Mouse (Mus musculus) MEL (cell line): ENCODE measurements around the gene Asic3. TPM values are rescaled to one million over a fixed set of nuclear protein-coding genes. Genes with fewer than 3 reads are reported as not detected.

Experiments used
- DNase-seq: peaks from one replicate; pipeline ENCODE4 v3.0.0; 2011; ENCODE audit warnings: low read depth, low spot score
- H3K27ac ChIP-seq: 2 replicates; pipeline ENCODE4 v1.5.1; 2012; ENCODE audit warnings: low read depth, mild to moderate bottlenecking, control low read depth, low read length, moderate library complexity; ENCODE audit not compliant: control insufficient read depth
- H3K27me3 ChIP-seq, 2 experiments: fragments of 150-350 bp in 1 of 2; sonication (generic) in 1 of 2; 2 replicates each; pipeline ENCODE4 v1.6.1; 2012; ENCODE audit warnings: low read length in 2 of 2, mild to moderate bottlenecking in 2 of 2, improper control_type of control experiment in 1 of 2, moderate library complexity in 1 of 2; ENCODE audit not compliant: insufficient read depth in 2 of 2, control insufficient read depth in 1 of 2
- H3K36me3 ChIP-seq, 2 experiments: 2 replicates each; pipeline ENCODE4 v1.6.1; 2012 to 2014; ENCODE audit warnings: low read length in 2 of 2, improper control_type of control experiment in 1 of 2, inconsistent platforms in 1 of 2, mild to moderate bottlenecking in 1 of 2; ENCODE audit not compliant: insufficient read depth in 2 of 2, control insufficient read depth in 1 of 2
- H3K4me1 ChIP-seq, 2 experiments: fragments of 150-350 bp in 1 of 2; sonication (generic) in 1 of 2; 2 replicates each; pipeline ENCODE4 v1.6.1; 2012; ENCODE audit warnings: low read length in 2 of 2, improper control_type of control experiment in 1 of 2, mild to moderate bottlenecking in 1 of 2; ENCODE audit not compliant: insufficient read depth in 2 of 2, control insufficient read depth in 1 of 2
- H3K4me3 ChIP-seq, 2 experiments: fragments of 150-350 bp in 1 of 2; sonication (generic) in 1 of 2; 2 replicates each; pipeline ENCODE4 v1.5.1; 2012; ENCODE audit warnings: low read depth in 2 of 2, low read length in 2 of 2, mild to moderate bottlenecking in 2 of 2, moderate library complexity in 2 of 2, control low read depth in 1 of 2, improper control_type of control experiment in 1 of 2; ENCODE audit not compliant: control insufficient read depth in 1 of 2, insufficient read depth in 1 of 2
- H3K79me2 ChIP-seq: 2 replicates; pipeline ENCODE4 v1.6.1; 2012; ENCODE audit warnings: mild to moderate bottlenecking, low read length, moderate library complexity; ENCODE audit not compliant: control insufficient read depth, poor library complexity, insufficient read depth
- H3K9ac ChIP-seq: 2 replicates; pipeline ENCODE4 v1.6.1; 2012; ENCODE audit warnings: low read depth, mild to moderate bottlenecking, control low read depth, low read length, moderate library complexity; ENCODE audit not compliant: control insufficient read depth, poor library complexity, severe bottlenecking
- H3K9me3 ChIP-seq: fragments of 150-350 bp; sonication (generic); replicated peaks from 2 replicates; pipeline ENCODE4 v1.6.1; 2012; ENCODE audit warnings: mild to moderate bottlenecking, low read length, improper control_type of control experiment, moderate library complexity; ENCODE audit not compliant: insufficient read depth
- BHLHE40 ChIP-seq: IDR thresholded peaks from 2 replicates; pipeline ENCODE4 v1.6.1; 2012; ENCODE audit warnings: low read depth, mild to moderate bottlenecking, inconsistent platforms, low read length, improper control_type of control experiment, borderline replicate concordance
- CHD1 ChIP-seq: IDR thresholded peaks from 2 replicates; pipeline ENCODE4 v1.6.1; 2012; ENCODE audit warnings: low read depth, mild to moderate bottlenecking, inconsistent platforms, low read length, improper control_type of control experiment
- CTCF ChIP-seq, 3 experiments: IDR thresholded peaks in 2 of 3; conservative IDR thresholded peaks in 1 of 3; 2 replicates each; pipeline ENCODE4 v1.5.1; 2011 to 2012; ENCODE audit warnings: low read length in 3 of 3, low read depth in 2 of 3, mild to moderate bottlenecking in 2 of 3, improper control_type of control experiment in 1 of 3, inconsistent platforms in 1 of 3, mixed read lengths in 1 of 3, moderate library complexity in 1 of 3; ENCODE audit not compliant: control insufficient read depth in 1 of 3, insufficient read depth in 1 of 3, poor library complexity in 1 of 3, severe bottlenecking in 1 of 3
- ELF1 ChIP-seq: IDR thresholded peaks from 2 replicates; pipeline ENCODE4 v1.6.1; 2014; ENCODE audit warnings: low read depth, mild to moderate bottlenecking, inconsistent platforms, low read length, improper control_type of control experiment, moderate library complexity
- HCFC1 ChIP-seq: IDR thresholded peaks from 2 replicates; pipeline ENCODE4 v1.6.1; 2012; ENCODE audit warnings: low read depth, mild to moderate bottlenecking, inconsistent platforms, low read length, improper control_type of control experiment, moderate library complexity
- JUND ChIP-seq: IDR thresholded peaks from 2 replicates; pipeline ENCODE4 v1.6.1; 2011; ENCODE audit warnings: low read depth, mild to moderate bottlenecking, improper control_type of control experiment, low read length
- KAT2A ChIP-seq: conservative IDR thresholded peaks from 2 replicates; pipeline ENCODE4 v1.6.1; 2012; ENCODE audit warnings: low read depth, low read length, improper control_type of control experiment, inconsistent platforms
- MAFK ChIP-seq: IDR thresholded peaks from 2 replicates; pipeline ENCODE4 v1.6.1; 2011; ENCODE audit warnings: low read depth, mild to moderate bottlenecking, low read length, improper control_type of control experiment, borderline replicate concordance
- MAZ ChIP-seq: IDR thresholded peaks from 2 replicates; pipeline ENCODE4 v1.6.1; 2012; ENCODE audit warnings: low read depth, mild to moderate bottlenecking, inconsistent platforms, low read length, improper control_type of control experiment
- MXI1 ChIP-seq: IDR thresholded peaks from 2 replicates; pipeline ENCODE4 v1.6.1; 2011; ENCODE audit warnings: mild to moderate bottlenecking, low read depth, low read length, improper control_type of control experiment
- MYB ChIP-seq: IDR thresholded peaks from 2 replicates; pipeline ENCODE4 v1.6.1; 2011; ENCODE audit warnings: mild to moderate bottlenecking, low read depth, low read length, improper control_type of control experiment
- POLR2A ChIP-seq, 2 experiments: IDR thresholded peaks; 2 replicates each; pipeline ENCODE4 v1.6.1; 2011 to 2012; ENCODE audit warnings: low read length in 2 of 2, mild to moderate bottlenecking in 2 of 2, control low read depth in 1 of 2, improper control_type of control experiment in 1 of 2, low read depth in 1 of 2, moderate library complexity in 1 of 2; ENCODE audit not compliant: control insufficient read depth in 1 of 2, insufficient read depth in 1 of 2, poor library complexity in 1 of 2
- POLR2AphosphoS5 ChIP-seq: IDR thresholded peaks from 2 replicates; pipeline ENCODE4 v1.6.1; 2012; ENCODE audit warnings: low read depth, borderline replicate concordance, mild to moderate bottlenecking, inconsistent platforms, low read length, moderate library complexity, mixed read lengths
- TAL1 ChIP-seq: IDR thresholded peaks from 2 replicates; pipeline ENCODE4 v1.6.1; 2012; ENCODE audit warnings: mild to moderate bottlenecking, inconsistent platforms, low read length, moderate library complexity, mixed read lengths
- TBP ChIP-seq: IDR thresholded peaks from 2 replicates; pipeline ENCODE4 v1.8.0; 2011; ENCODE audit warnings: low read depth, low read length, improper control_type of control experiment
- TCF12 ChIP-seq: IDR thresholded peaks from 2 replicates; pipeline ENCODE4 v1.6.1; 2014; ENCODE audit warnings: low read depth, mild to moderate bottlenecking, inconsistent platforms, low read length, improper control_type of control experiment, moderate library complexity
- USF1 ChIP-seq: IDR thresholded peaks from 2 replicates; pipeline ENCODE4 v1.6.1; 2014; ENCODE audit warnings: low read depth, mild to moderate bottlenecking, inconsistent platforms, low read length, improper control_type of control experiment, moderate library complexity
- ZC3H11A ChIP-seq: IDR thresholded peaks from 2 replicates; pipeline ENCODE4 v1.6.1; 2012; ENCODE audit warnings: low read depth, mild to moderate bottlenecking, inconsistent platforms, low read length, improper control_type of control experiment
- ZKSCAN1 ChIP-seq: IDR thresholded peaks from 2 replicates; pipeline ENCODE4 v1.6.1; 2012; ENCODE audit warnings: low read depth, mild to moderate bottlenecking, inconsistent platforms, low read length, improper control_type of control experiment, moderate library complexity
- ZMIZ1 ChIP-seq: IDR thresholded peaks from 2 replicates; pipeline ENCODE4 v1.6.1; 2012; ENCODE audit warnings: low read depth, mild to moderate bottlenecking, inconsistent platforms, low read length, improper control_type of control experiment, moderate library complexity
- ZNF384 ChIP-seq: IDR thresholded peaks from 2 replicates; pipeline ENCODE4 v1.6.1; 2012; ENCODE audit warnings: low read depth, mild to moderate bottlenecking, inconsistent platforms, low read length, improper control_type of control experiment
- polyA plus RNA-seq, 2 experiments: library from polyadenylated mRNA; stranded (reverse) in 1 of 2; unstranded in 1 of 2; fragments of >175 nt in 1 of 2; fragments of >200 nt in 1 of 2; gene quantifications; 2 replicates each; pipeline versions ENCODE4 v1.2.1 to v1.2.4; 2012; ENCODE audit warnings: low replicate concordance in 2 of 2, low read depth in 1 of 2; ENCODE audit not compliant: insufficient read length in 2 of 2, insufficient read depth in 1 of 2, missing spikeins in 1 of 2
- total RNA-seq: library from RNA; depleted of rRNA; stranded (reverse); fragments of 300-350 nt; gene quantifications from 2 replicates; pipeline ENCODE4 v1.2.3, GENCODE M21; 2012

The Asic3 gene
- total and polyA plus RNA-seq, 3 experiments, result 0.04 to 0.35 TPM; not detected in 1

DNA sequence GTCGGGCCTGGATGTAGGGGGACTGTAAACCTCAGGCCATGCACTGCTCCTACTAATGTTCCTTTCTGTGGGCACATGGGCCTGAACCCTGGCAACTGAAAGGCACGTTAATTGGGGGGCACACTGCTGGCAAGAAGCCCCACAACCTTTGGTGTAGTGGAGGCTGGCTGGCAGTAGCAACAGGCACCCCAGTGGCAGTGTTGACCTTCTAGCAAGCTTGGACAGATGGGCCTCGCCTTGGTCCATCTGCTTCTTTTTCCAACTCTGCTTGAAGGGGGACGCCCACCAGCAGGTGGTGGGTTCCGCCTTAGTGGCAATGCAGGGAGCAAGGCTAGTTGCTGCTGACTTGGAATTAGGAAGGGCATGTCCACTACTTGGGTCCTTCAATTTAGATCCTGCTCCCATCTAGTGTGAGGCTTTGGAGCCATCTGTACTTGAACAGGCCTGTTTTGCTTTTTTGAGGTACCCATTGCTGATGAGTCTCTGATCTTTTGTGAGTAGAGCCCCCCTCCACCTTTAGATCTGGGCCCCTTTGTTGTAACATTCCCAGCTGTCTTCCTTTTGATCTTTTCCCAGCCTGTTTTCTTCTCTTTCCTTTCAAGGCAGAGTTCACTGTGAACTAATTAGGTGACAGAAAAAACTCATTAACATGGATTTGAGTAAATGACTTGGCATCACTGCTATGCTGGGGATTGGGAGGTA, 40.2 kb downstream of the Asic3 start:
- Histone ChIP-seq H3K79me2 (peaks cover 64% of the 10 kb centered on the region), H3K27ac (no peak overlapping the region), H3K4me1 (peaks cover 8 to 19% of the 10 kb centered on the region in 2 experiments), H3K4me3 (peak overlapping the region; percentile 77 to 98), H3K36me3 (peaks cover 0 to 16% of the 10 kb centered on the region in 2 experiments; a peak in 3 of 4 replicates), H3K27me3 (no peaks in the 10 kb centered on the region), H3K9ac (peak overlapping the region; percentile 87), H3K9me3 (no peaks in the 10 kb centered on the region)
- TF ChIP-seq MAZ (no peak), ZMIZ1 (0 out of 2 replicates have a peak, but pooled peaks have one; percentile 19)
- DNase-seq, result no peak

DNA sequence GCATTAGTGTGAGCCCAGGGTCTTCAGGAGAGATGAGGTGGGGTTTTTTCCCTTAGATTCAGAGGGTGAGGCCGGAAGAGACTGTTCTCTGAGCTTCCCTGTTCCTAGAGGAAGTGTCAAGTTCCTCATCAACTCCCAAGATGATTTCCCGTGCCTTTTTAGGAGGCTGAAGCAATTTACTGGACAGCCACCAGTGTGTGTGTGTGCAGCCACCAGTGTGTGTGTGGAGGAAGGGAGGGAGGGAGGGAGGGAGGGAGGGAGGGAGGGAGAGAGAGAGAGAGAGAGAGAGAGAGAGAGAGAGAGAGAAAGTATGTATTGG, 40.8 kb downstream of the Asic3 start:
- H3K9ac ChIP-seq, result peak overlapping the region; percentile 87
- H3K27ac ChIP-seq, result no peak overlapping the region
- no peaks in the 10 kb centered on the region for H3K27me3 ChIP-seq
- H3K36me3 ChIP-seq, result peaks cover 0 to 14% of the 10 kb centered on the region in 2 experiments; a peak in 3 of 4 replicates
- H3K4me3 ChIP-seq, result no peak overlapping the region; a peak in 1 of 4 replicates
- DNase-seq, result no peak
- H3K79me2 ChIP-seq, result peaks cover 66% of the 10 kb centered on the region
- H3K4me1 ChIP-seq, result peaks cover 8 to 19% of the 10 kb centered on the region in 2 experiments
- no peaks in the 10 kb centered on the region for H3K9me3 ChIP-seq
- no peak for TF ChIP-seq ZKSCAN1
- TF ChIP-seq KAT2A, result no peak
- no peak for TF ChIP-seq TBP
- no peak for TF ChIP-seq HCFC1
- TF ChIP-seq JUND, result no peak
- TF ChIP-seq POLR2AphosphoS5, result no peak
- TF ChIP-seq MYB, result no peak
- no peak for TF ChIP-seq MAZ
- TF ChIP-seq POLR2A (IDR thresholded peaks at IDR 0.05; ENCODE audit: control insufficient read depth in 1 of 2, insufficient read depth in 1 of 2, low read depth in 1 of 2, low read length in 2 of 2, poor library complexity in 1 of 2), result no peak
- no peak for TF ChIP-seq CHD1
- no peak for TF ChIP-seq ELF1
- no peak for TF ChIP-seq MAFK
- TF ChIP-seq USF1, result no peak
- no peak for TF ChIP-seq BHLHE40
- no peak for TF ChIP-seq MXI1
- no peak for TF ChIP-seq TAL1
- TF ChIP-seq ZNF384, result no peak
- no peak for TF ChIP-seq TCF12
- TF ChIP-seq CTCF (IDR thresholded peaks at IDR 0.05 in 2 of 3, conservative IDR thresholded peaks at IDR 0.05 in 1 of 3; ENCODE audit: control insufficient read depth in 1 of 3, insufficient read depth in 1 of 3, low read depth in 2 of 3, low read length in 3 of 3, poor library complexity in 1 of 3, severe bottlenecking in 1 of 3), result no peak
- no peak for TF ChIP-seq ZC3H11A
